Mouse (Mus musculus) lung, postnatal 25 days (tissue): ENCODE measurements around the gene Fat3.

Experiments
- DNase-seq: peaks from one replicate; pipeline ENCODE4 v3.0.0; 2022; ENCODE audit warnings: low spot score

The Fat3 gene

DNA sequence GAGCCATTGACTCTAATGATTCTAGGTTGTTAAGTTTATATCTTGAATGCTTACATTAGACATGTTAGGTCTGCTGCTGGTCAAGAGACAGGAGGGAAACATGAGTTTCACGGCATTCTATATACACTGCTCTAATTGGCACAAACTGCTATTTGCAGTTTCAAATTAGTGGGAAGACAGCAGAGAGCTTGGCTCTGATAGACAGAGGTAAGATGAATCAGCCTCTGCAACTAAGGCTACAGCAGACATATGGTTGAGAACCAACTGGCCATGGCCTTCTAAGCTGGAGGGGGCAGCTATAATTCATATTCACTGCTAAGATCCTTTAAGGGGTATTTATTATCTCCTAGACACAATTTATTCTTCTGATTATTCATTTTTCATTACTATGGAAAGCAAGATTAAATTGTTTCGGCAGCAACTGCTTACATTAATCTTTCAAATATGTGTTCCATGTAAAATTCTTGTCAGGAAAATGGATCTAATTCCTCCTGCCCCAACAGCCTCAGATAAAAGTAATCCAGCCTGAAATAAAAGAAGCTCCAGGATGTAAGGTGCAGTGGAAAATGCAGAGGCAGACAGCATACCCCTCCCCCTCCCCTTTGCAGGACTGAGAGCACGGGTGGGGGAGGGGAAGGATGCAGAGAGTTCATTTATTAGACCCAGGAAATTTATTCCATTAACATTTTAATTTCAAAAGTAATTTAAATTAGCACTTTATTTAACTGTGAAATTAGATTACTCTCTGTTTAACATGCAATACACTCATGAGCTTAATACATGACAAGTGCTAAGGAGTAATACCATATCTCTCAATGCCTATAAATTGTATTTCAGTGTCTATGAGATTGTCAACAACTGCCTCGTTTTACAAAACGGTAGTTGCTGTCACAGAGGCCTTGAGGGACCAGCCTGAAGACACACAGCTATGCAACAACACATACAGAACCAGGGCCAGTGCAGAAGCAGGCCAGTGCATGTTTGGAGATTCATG is 189.9 kb downstream of the Fat3 start:
- no peak for DNase-seq

DNA sequence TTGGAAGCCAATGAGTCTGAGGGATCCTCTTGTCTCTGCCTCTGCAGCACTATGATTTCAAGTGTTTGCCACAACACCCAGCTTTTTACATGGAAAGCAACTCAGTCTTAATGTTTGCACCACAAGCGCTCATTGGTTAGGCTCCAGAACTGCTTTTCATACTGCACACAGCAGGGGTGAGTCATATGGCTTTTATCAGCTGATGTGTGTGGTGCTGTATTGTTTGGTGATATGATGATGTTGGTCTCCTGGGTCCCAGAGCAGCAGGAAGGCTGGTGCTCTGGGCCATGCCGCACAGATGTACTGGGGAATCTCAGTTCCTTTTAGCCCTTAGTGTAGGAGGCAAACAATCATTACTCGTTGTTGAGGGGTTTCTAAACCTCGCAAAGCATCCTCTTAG is 190.8 kb downstream of the Fat3 start:
- no peak for DNase-seq

DNA sequence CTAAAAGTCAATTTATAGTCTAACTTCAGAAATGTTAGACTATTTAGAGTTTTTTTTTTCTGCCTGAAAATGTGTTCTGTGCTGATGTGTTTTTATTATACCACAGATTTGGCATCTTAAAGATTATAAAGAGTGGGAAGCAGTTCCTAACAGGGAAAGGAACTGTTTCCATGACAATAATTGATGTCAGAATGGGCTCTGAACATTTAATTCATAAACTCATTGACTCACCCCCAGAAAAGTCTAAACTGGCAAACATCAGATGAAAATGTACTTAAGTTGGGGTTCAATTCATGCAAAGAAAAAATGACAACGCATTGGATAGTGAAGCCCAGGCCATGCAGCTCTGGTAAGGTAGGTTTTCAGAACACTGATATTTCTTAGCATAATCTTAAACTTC is 193.3 kb downstream of the Fat3 start:
- DNase-seq = no peak

DNA sequence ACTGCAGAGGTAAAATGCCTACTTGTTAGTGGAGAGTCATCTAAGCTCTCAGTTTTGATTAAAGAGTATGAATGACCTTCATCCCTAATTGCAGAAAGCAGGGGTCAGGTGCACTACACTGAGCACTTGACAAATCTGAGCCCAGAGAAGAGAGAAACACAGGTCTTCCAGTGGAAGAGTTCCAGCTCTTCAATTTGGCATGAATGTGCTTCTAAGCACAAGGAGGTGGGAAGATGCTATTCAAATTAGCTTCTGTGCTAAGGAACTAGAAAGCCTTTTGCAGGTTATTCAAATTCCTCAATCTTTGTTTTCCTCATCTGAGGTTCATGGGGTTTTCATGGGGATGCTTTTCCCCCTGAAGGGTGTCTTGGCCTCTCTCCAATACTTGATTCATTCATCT is 194.9 kb downstream of the Fat3 start:
- DNase-seq = no peak

DNA sequence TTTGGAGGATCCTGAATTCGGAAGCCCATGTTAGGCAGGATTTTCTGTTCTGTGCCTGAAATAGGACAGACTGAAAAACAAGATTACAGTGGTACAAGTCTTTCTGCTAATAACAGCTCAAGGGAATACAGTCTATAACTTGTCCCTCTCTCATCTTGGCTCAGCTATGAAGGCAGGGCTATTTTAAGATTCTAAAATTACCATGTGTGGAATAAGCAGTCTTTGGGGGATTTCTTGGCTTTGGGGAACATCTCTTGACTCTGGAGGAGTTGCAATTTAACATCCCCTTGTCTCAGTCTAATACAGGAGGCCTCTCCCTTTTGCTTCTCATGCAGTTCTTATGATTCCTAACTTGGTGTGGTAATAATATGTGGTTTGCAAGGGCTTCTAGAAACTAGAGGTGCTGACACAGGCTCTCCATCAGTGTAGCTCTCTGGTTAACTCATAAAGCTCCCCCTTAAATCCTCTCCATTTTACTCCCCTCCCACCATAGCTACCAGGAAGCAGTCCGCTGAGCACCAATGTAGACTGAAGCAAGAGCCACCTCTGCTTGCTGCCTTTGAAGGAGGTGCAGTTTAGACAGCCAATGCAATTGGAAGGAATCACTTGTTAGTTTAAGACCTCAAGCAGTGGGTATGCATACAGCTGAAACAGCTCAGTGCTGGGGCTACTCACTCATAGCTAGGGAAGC is 195.5 kb downstream of the Fat3 start:
- DNase-seq = no peak

DNA sequence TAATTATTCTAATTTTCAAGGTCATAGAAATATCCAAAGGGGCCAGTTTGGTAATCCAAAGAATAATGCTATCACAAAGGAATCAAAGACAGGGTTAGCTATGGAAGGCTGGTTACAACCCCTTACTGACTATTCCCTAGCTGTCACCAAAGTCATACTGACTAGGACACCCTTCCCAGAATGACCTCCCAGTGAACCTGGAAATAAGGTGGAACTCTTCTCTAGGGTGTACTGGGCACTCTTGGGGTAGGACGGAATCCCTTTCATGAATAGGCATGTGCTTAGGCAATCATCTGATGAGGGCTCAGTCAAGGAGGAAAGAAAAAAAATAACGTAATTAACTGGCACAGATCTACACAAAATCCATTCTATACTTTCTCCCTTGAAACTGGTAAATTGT is 196.1 kb downstream of the Fat3 start:
- DNase-seq = no peak

DNA sequence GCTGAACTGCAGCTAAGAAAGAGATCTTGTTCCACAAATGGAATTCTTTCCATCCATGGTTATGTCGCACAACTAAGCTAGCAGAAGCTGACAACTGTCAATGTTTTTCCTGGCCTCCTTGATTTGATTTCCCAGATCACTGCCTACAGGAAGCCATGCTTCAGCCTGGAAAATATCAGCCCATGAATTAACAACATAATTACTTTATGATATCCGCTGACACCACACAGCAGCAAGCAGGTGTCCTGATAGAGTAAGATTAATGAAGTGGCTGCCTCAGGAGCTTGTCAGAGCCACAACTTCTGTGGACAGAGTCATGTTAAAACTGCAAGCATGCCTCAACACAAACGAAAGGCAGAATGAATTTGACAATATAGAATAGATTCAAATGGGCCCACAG is 198.6 kb downstream of the Fat3 start:
- no peak for DNase-seq

DNA sequence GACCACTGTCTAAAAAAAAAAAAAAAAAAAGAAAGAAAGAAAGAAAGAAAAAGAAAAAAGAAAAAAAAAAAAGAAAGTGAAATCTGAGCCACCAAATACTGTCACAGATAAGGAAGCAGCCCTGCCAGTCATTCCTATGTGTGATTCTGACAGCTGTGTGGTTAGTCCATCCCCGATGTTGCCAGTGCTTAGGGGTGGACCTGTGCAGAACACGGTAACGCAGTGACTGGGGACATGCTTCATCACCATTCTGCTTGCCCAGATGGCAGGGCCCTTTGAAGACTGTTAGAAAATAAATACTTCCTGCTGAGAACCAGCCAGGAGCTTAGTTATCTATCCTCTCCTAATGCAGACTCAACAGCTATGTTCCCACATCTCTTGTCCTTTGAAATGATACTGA is 203.2 kb downstream of the Fat3 start:
- no peak for DNase-seq

DNA sequence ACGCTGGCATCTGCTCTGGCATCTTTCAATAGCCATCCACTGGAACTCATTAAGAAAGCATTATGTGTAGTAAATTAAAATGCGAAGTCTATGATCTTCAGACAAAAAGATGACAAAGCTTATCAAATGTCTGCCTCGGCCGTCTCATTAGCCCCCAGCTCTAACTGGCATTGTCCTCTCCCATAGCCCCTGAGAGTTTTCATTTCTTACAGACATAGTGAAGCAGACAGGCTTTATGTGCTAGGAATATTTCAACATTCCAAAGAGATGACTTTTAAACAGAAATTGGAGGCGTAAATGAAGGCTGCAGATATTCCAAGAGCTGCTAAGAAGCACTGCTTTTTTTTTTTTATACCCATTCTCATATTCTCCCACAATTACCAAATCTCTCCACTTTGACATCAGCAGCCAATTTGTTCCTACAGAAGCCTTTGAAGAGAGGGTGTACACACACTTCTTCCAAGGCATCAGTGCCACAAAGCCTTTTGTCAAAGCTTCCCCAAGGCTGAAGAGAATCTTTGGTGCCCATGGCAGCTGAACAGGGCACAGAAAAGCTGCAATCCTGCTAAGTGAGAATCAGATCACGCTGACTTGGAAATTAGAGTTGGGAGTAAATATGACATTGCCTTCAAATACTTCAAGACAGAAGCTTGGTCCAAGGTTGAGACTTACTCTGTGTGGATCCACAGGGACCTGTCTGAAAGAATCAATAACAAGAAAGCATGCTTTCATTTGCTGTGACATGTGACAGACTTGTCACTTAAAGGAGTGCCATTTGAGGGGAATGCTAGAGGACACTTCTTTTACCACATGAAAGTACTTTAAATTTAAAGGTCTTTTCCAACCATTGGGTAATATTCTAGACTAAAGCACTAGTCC is 206.9 kb downstream of the Fat3 start:
- no peak for DNase-seq

DNA sequence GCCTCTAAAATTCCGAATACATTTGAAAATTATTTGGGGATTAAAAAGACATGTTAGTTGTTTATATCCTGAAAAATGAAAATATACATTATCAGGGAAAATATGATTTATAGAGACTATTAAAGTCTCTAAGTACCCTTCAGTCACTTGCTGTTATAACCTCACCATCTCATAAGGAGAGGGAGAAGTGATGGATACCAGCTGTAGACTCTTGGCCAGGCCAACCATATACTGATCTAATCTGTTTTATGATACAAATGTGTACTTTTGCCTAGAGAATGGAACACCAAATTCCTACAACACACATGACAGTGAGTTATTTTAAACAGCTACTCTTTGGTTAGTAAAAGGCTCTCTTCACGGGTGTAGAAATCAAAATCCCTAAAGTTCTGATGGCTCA is 208.6 kb downstream of the Fat3 start:
- no peak for DNase-seq

DNA sequence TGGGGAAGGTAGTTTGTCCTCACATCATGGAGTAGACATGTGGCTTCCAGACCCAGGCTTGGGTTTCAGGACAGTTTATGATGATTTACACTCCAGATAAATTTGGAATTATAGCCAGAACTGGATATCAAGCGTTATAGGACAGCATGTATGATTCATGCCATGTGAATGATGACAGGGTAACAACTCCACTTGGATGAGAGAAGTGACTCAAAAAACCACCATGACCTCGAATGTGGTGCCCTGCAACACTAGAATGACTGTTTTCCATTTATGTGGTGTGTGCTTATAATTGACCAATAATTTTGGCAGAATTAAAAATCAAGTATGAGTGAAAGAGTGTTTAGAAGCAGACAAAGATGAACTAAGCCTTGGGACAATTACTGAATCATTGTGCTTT is 210.2 kb downstream of the Fat3 start:
- no peak for DNase-seq

DNA sequence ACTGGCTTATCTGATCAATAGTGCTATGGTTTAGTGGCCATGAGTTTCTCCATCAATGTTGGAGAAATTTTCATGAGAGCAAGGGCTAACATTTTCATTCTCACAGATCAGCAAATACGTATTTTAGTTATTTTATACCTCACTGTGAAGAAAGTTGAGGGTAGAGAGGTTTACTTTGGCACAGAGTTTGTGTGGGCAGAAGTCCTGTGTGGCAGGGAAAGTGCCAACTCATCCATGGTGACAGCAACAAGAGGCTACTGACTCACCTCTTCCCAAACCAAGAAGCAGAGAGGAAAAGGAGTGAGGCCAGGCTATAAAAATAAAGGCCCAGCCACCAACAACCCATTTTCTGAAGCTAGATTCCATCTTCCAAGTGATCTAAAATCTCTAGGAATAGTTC is 218.1 kb downstream of the Fat3 start:
- no peak for DNase-seq

DNA sequence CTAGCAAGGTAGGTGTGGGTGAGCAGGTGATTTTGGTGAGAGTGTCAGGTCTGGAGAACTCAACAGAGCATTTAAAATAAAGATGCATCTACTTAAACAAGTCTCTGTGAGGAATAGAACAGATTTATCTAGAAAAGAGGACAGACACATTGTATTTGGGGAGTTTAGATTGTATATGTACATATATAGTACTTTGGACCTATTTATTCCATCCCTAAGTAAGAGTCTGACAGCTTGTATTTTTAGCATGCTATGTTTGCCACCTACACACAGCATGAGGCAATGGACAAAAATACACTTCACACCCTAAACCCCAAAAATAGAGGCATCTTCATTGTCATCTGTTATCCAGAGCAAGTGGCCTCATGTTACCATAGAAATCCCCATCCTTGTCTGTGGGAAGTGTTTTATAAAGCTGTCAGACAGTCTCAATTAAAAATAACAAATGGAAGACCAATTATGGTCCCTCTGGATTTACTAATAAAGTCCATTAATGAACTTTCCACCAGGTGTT is 218.7 kb downstream of the Fat3 start:
- no peak for DNase-seq

DNA sequence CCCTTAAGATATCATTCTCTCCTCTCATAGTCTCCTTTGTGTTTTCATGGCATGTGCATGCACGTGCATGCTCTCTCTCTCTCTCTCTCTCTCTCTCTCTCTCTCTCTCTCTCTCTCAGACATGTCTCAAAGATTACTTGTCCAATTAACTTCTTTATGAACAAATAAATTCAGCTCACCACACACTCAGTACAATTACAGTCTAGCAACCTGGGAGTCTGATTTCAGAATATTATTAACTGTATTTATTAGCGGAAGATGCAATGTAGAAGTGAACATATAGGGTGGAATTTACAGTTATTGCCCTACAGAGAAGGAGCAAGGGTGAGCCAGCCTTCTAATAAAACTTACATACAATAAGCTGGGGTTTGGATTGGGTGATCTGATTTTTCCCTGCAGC is 225.5 kb downstream of the Fat3 start:
- no peak for DNase-seq

DNA sequence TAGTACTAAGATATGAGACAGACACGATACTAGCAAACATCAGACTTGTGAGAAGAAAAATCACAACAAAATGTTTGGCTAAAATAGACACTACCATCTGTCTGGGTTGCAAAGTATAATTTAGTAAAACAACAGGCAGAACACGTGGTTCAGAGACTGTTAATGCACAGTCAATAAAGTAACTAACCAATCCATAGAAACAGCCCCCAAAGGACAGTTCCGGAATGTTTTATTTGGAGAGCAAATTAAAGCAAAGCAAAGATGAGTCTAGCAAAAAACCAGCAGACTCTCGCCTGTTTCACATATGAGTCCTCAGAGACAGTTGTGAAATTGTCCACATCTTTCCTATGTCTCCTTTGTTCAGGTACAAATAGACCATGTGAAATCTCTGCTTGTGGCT is 227.0 kb downstream of the Fat3 start:
- DNase-seq = no peak

DNA sequence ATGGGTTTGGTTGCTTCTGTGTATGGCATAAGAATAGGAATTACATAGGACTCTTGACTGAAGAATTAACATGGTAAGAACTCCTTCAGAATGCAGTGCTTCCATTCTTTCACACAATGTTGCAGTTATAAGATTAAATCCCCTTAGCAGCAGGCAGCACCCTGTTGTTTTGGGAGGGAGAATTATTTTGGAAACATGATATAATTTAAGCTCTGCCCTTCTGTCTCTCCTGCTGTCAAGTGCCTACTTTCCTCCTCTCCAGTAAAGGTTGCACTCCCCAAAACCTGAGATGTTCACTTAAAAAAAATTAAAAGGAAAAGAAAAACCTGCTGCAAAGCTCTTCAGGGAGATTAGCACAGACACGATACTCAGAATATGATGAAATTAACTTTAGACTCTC is 228.3 kb downstream of the Fat3 start:
- DNase-seq = no peak

DNA sequence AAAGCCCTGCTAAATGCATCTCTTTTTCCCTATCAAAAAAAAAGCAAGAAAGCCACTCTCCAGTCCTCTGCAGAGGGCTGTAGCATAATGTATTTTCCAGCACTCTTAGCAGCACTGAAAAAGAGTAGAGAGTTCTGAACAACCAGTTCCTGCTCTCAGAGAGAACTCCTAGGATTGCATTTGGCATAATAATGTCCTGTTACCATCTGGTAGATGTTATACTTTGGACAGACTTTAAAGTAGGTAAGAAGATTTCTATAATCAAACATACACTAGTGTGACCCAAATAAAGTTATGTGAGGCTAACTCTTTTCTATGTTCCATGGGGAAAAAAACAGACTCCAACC is 230.3 kb downstream of the Fat3 start:
- DNase-seq = no peak

DNA sequence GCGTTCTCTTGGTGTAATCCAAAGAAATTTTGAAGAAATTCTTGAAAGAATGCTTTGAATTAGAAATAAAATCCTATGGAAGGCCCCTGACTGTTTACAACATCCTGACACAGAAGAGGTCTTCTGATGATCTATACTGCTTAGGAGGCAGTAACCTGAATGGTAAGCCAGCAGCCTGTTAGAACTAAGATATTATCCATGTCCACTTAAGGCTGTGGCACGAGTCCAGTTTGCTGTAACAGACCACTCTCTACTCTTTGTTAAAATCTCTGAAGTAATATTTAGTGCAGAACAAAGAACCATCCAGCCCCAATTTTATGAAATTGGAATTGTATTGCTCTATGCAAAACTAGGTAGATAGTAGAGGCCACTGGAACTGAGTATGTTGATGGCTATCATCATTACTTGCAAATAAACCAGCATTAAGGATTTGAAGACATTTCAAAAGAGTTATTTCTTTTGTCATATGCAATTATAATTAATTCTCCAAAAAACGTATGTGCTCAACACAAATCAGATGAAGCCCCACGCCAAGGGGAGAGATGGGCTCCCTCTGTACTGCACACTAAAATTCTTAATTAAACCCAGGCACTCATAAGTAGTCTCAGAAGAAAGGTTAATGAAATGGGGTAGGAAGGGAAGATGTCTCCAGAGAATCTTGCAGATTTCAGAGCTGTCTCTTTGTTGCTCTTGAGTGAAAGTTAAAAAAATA is 230.9 kb downstream of the Fat3 start:
- DNase-seq = no peak

DNA sequence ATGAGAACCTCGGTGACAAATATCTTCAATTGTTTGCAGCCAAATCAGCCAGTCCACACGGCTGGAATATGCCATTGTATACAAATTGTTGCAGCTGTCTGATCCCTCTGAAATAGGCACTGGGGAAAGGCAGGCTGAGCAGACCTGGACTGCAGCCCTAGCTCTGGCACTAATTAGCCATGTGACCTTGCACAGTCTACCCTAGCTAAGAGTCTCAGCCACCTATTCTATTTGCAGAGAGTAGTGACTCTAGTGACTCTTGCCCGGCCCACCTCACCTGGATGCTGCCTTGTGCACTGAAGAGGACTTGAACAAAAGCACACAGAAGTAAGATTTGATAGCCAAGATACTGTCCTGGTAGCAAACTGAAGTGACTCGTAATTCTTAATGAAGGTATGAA is 235.6 kb downstream of the Fat3 start:
- no peak for DNase-seq

DNA sequence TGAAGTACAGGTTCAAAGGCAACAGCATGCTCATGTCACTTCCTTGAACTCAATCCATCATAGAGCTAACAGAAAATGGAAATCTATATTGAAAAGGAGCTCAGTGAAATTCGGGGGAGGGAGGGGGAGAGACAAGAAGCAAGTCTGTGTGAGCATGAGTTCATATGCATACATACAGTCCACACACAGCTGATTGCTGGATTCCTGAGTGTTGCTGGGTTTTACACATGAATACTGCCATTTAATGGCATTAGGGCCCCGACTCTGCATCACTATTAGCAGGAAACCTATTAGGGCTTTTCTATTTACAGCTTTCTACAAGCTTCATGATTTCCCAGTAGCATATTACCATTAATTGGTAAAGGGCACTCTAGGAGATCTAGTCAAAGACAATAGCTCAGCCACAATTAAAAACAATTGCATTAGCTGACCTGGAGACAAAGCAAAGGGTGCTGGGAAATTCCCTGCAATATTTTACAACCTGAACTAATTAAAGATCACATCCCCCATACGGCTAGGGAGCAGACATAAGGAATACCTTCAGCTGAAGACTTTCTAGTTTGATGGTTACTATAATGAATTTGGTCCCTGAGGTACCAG is 243.7 kb downstream of the Fat3 start:
- no peak for DNase-seq

DNA sequence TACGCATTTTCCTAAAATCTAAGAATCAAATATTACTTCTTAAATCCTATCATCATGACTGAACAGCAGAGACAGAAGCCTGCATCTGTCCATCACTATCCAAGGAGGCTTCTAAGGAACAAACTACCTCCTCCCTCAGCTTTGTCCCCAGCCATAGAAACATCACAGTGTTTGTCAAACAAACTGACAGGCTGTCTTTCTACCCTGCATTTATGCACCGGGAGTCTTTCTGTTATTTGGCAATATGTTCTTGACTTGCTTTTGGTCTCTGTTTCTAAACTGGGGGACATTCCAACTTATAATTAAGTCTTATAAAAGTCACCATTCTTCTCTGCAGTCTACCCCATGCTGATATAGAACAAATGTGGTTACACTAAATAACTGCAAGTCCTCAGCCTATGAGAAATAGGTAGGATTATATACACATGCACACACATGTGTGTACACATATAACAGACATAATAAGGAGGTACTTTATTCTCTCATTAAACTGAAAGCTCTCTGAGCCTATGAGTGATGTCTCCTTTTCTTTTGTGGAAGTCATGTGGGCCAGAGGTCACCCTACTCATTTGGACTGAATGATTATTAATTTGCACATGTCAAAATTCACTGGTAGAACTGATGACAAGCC is 244.4 kb downstream of the Fat3 start:
- DNase-seq = no peak
